Mouse (Mus musculus): ENCODE results near the gene Il2rb. TPM values are rescaled to one million over a fixed set of nuclear protein-coding genes. Genes with fewer than 3 reads are reported as not detected.

Il2rb gene
- polyA plus RNA-seq, 1 experiment from 2014 or later = 0.11 TPM

DNA sequence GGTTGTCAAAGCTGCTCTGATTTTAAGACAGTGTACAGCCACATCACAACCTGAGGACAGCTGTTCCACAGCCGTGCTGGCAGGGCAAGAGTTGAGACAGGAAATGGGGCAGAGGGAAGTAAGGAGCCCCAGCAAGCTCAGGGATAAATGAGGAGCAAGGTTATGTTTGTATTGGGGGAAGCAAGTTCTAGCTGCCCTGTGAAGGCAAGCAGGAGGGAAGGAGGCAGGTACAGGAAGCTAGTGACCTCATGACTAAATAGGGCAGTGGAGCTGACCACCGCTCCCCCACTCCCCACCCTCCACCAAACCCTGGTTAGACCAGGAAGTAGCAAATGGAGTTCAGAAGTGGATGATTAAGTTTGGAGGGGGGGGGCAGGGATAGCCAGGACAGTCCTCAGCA is 14.1 kb downstream of the Il2rb start:
- H3K4me3 ChIP-seq (replicated peaks; ENCODE audit: low read depth, low read length) = no peak overlapping the region
- H3K4me2 ChIP-seq (ENCODE audit: low read length) = no peak overlapping the region
- H3K36me3 ChIP-seq (ENCODE audit: control insufficient read depth, insufficient read depth, low read length) = no peaks in the 10 kb centered on the region
- no peaks in the 10 kb centered on the region for H3K4me1 ChIP-seq (ENCODE audit: control insufficient read depth, insufficient read depth, low read length)
- H3K9me3 ChIP-seq (ENCODE audit: control insufficient read depth, low read length) = no peaks in the 10 kb centered on the region
- DNase-seq (no peak), ATAC-seq (ENCODE audit: low FRiP score, low TSS enrichment) (no peak)
- 90% methylated on average over 2 of the region's 2 CpGs for WGBS
- no peaks in the 10 kb centered on the region for H3K27me3 ChIP-seq (ENCODE audit: control insufficient read depth, insufficient read depth, low read length)
- H3K27ac ChIP-seq (replicated peaks; ENCODE audit: low read depth, low read length) = no peak overlapping the region
- H3K9ac ChIP-seq (replicated peaks; ENCODE audit: low read length) = no peak overlapping the region

DNA sequence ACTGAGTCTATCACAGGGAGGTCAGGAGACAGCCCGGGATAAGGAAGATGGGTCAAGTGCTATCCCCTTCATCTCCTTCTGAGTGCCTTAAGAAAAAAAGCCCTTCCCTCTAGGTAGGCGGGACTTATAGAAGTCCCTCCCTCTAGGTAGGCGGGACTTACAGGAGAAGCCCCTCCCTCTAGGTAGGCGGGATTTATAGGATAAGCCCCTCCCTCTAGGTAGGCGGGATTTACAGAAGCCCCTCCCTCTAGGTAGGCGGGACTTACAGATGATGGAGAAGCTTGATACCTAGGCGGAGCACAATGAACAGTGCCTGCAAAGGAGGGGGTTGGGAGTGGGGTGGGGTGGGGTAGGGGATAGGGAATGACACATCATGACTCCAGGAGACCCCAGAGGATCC is 15.0 kb downstream of the Il2rb start:
- no peaks in the 10 kb centered on the region for H3K27me3 ChIP-seq (ENCODE audit: control insufficient read depth, insufficient read depth, low read length)
- H3K4me2 ChIP-seq (ENCODE audit: low read length) = no peak overlapping the region
- H3K4me3 ChIP-seq (replicated peaks; ENCODE audit: low read depth, low read length) = no peak overlapping the region
- H3K4me1 ChIP-seq (ENCODE audit: control insufficient read depth, insufficient read depth, low read length) = no peaks in the 10 kb centered on the region
- H3K36me3 ChIP-seq (ENCODE audit: control insufficient read depth, insufficient read depth, low read length) = no peaks in the 10 kb centered on the region
- ATAC-seq (ENCODE audit: low FRiP score, low TSS enrichment) = no peak
- H3K9me3 ChIP-seq (ENCODE audit: control insufficient read depth, low read length) = no peaks in the 10 kb centered on the region
- WGBS = 76% methylated on average over 7 of the region's 7 CpGs
- H3K9ac ChIP-seq (replicated peaks; ENCODE audit: low read length) = no peak overlapping the region
- H3K27ac ChIP-seq (replicated peaks; ENCODE audit: low read depth, low read length) = no peak overlapping the region
- DNase-seq = no peak

DNA sequence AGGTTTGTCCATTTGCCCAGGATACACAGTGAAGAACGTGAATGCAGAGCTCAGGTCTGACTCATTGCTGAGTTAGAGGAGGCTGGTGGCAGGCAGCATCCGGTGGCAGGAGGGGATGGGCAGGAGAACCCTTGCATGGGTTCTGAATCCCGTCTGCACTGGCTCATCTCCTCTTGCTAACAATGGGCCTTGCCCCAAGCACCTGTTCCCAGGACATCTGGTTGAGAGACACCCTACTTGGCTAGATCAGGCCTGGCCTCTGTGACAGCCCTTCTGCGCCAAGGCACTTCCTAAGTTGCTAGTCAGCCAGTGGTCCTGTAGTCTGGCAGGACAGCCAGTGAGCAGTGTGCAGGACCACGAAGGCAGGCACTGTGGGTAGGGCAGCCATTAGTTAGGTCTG is 15.6 kb downstream of the Il2rb start:
- H3K36me3 ChIP-seq (ENCODE audit: control insufficient read depth, insufficient read depth, low read length) = no peaks in the 10 kb centered on the region
- H3K4me2 ChIP-seq (ENCODE audit: low read length) = no peak overlapping the region
- no peak overlapping the region for H3K27ac ChIP-seq (replicated peaks; ENCODE audit: low read depth, low read length)
- no peak overlapping the region for H3K4me3 ChIP-seq (replicated peaks; ENCODE audit: low read depth, low read length)
- H3K9ac ChIP-seq (replicated peaks; ENCODE audit: low read length) = no peak overlapping the region
- ATAC-seq (ENCODE audit: low FRiP score, low TSS enrichment) (no peak), DNase-seq (no peak)
- H3K27me3 ChIP-seq (ENCODE audit: control insufficient read depth, insufficient read depth, low read length) = no peaks in the 10 kb centered on the region
- H3K4me1 ChIP-seq (ENCODE audit: control insufficient read depth, insufficient read depth, low read length) = no peaks in the 10 kb centered on the region
- H3K9me3 ChIP-seq (ENCODE audit: control insufficient read depth, low read length) = no peaks in the 10 kb centered on the region
- 85% methylated on average over 5 of the region's 5 CpGs for WGBS

DNA sequence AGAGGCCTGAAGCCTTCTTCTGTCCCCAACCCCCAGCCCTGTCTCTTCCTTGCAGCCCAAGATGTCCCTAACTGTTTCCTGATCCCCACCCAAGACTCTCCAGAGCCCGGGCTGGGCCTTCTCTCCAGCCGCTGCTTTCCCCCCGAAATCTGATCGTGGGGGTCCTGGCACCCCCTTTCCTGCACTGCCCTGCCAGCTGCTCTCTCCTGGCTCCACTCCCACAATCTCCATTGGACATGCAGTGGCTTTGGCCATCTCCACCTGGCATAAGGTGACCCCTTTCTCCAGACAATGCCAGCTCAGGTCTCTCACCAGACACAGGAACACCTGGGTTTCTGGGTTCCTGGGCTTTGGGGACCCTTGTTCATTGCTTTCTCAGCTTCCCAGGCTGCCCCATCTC is 17.0 kb downstream of the Il2rb start:
- ATAC-seq (ENCODE audit: low FRiP score, low TSS enrichment) (no peak), DNase-seq (no peak)
- no peaks in the 10 kb centered on the region for H3K27me3 ChIP-seq (ENCODE audit: control insufficient read depth, insufficient read depth, low read length)
- no peaks in the 10 kb centered on the region for H3K36me3 ChIP-seq (ENCODE audit: control insufficient read depth, insufficient read depth, low read length)
- H3K9me3 ChIP-seq (ENCODE audit: control insufficient read depth, low read length) = no peaks in the 10 kb centered on the region
- H3K27ac ChIP-seq (replicated peaks; ENCODE audit: low read depth, low read length) = no peak overlapping the region
- no peak overlapping the region for H3K4me2 ChIP-seq (ENCODE audit: low read length)
- WGBS = 93% methylated on average over 4 of the region's 4 CpGs
- H3K4me1 ChIP-seq (ENCODE audit: control insufficient read depth, insufficient read depth, low read length) = no peaks in the 10 kb centered on the region
- no peak overlapping the region for H3K4me3 ChIP-seq (replicated peaks; ENCODE audit: low read depth, low read length)
- H3K9ac ChIP-seq (replicated peaks; ENCODE audit: low read length) = no peak overlapping the region

DNA sequence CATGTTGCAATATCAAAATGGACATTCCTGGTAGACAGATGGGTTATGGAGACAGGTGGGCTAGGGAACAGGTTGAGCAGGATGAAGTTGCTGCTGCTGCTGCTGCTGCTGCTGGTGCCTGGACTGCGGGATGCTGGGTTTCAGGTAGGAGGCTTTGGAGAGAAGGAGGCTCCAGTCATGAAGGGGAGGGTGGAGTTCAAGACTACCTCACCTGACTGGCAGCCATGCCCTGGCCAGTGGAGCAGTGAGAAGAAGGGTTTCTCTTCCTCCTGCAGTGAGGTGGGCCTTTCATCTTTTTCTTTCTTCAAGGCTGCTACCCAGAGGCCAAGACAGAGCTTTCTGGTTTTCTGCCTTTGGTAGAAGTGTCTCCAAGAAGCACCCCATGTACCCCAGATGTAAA is 18.2 kb downstream of the Il2rb start:
- no peaks in the 10 kb centered on the region for H3K36me3 ChIP-seq (ENCODE audit: control insufficient read depth, insufficient read depth, low read length)
- ATAC-seq (ENCODE audit: low FRiP score, low TSS enrichment) (no peak), DNase-seq (no peak)
- WGBS = 87% methylated on average over 1 of the region's 1 CpGs
- H3K4me2 ChIP-seq (ENCODE audit: low read length) = no peak overlapping the region
- H3K27ac ChIP-seq (replicated peaks; ENCODE audit: low read depth, low read length) = no peak overlapping the region
- H3K9ac ChIP-seq (replicated peaks; ENCODE audit: low read length) = no peak overlapping the region
- H3K4me1 ChIP-seq (ENCODE audit: control insufficient read depth, insufficient read depth, low read length) = no peaks in the 10 kb centered on the region
- H3K27me3 ChIP-seq (ENCODE audit: control insufficient read depth, insufficient read depth, low read length) = no peaks in the 10 kb centered on the region
- no peaks in the 10 kb centered on the region for H3K9me3 ChIP-seq (ENCODE audit: control insufficient read depth, low read length)
- H3K4me3 ChIP-seq (replicated peaks; ENCODE audit: low read depth, low read length) = no peak overlapping the region

DNA sequence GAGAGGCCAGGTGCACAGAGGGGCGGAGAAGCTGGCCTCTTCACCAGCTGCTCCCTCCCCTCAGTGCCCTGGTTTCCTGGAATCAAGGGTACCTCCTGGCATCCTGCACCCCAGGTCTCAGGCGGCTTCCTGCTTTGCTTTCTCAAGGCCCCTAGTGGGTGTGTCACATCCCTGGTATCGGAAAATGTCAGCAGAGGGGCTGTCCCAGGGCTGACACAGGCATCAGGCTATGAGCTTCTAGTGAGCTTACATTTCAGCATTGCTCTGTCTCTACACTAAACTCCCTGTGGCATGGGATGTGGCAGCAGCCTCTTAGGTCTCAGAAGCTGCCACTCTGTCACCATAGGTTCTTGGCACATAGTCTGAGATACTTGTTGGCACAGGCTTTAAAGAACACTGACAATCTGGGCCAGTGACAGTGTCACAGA is 19.5 kb downstream of the Il2rb start:
- DNase-seq (no peak), ATAC-seq (ENCODE audit: low FRiP score, low TSS enrichment) (no peak)
- Histone ChIP-seq H3K9me3 (ENCODE audit: control insufficient read depth, low read length) (no peaks in the 10 kb centered on the region), H3K27ac (replicated peaks; ENCODE audit: low read depth, low read length) (no peak overlapping the region), H3K4me2 (ENCODE audit: low read length) (no peak overlapping the region), H3K4me3 (replicated peaks; ENCODE audit: low read depth, low read length) (no peak overlapping the region), H3K9ac (replicated peaks; ENCODE audit: low read length) (no peak overlapping the region), H3K36me3 (ENCODE audit: control insufficient read depth, insufficient read depth, low read length) (no peaks in the 10 kb centered on the region), H3K4me1 (ENCODE audit: control insufficient read depth, insufficient read depth, low read length) (no peaks in the 10 kb centered on the region), H3K27me3 (ENCODE audit: control insufficient read depth, insufficient read depth, low read length) (no peaks in the 10 kb centered on the region)
- 77% methylated on average over 3 of the region's 3 CpGs for WGBS

DNA sequence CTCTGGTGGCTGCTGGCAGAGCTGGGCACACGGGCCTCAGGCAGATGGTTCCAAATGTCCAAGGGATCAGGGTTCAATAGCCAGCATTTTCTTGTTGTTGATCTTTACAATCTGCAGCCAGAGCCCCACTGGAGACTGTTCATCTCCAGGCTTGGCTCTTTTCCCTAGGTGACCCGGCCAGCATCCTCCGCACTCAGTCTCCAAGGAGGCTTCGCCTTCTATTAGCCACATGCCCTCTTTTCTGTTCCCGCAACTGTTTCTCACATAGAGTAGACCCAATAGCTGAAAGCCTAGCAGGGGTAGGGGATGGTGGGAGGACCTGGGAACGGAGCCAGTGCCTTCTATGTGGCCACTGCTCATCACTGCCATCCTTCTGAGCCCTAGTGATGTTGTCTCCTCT is 21.6 kb downstream of the Il2rb start:
- H3K9me3 ChIP-seq (ENCODE audit: control insufficient read depth, low read length) = no peaks in the 10 kb centered on the region
- DNase-seq (no peak), ATAC-seq (ENCODE audit: low FRiP score, low TSS enrichment) (no peak)
- H3K27me3 ChIP-seq (ENCODE audit: control insufficient read depth, insufficient read depth, low read length) = no peaks in the 10 kb centered on the region
- H3K36me3 ChIP-seq (ENCODE audit: control insufficient read depth, insufficient read depth, low read length) = no peaks in the 10 kb centered on the region
- H3K4me2 ChIP-seq (ENCODE audit: low read length) = no peak overlapping the region
- 79% methylated on average over 6 of the region's 6 CpGs for WGBS
- no peak overlapping the region for H3K4me3 ChIP-seq (replicated peaks; ENCODE audit: low read depth, low read length)
- H3K4me1 ChIP-seq (ENCODE audit: control insufficient read depth, insufficient read depth, low read length) = no peaks in the 10 kb centered on the region
- no peak overlapping the region for H3K27ac ChIP-seq (replicated peaks; ENCODE audit: low read depth, low read length)
- H3K9ac ChIP-seq (replicated peaks; ENCODE audit: low read length) = no peak overlapping the region

DNA sequence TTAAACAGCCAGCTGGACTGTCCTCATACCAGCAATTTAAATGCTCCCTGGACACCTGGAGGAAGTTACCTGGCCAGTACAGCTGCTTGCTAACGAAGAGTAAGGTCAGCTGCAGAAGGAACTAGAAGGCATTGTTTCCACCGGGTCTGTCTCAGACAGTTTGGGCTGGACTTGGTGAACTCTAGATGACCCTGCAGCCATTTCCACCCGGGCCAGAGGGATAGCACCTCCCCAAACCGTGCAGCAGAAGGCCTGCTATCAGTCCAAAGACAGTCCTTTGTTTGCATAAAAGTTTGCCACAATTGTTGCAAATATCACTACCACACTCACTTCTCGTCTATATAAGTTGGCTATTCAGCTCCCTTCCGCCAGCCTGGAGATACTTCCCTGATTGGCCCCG is 23.2 kb downstream of the Il2rb start:
- ATAC-seq (ENCODE audit: low FRiP score, low TSS enrichment) (no peak), DNase-seq (no peak)
- Histone ChIP-seq H3K36me3 (ENCODE audit: control insufficient read depth, insufficient read depth, low read length) (no peaks in the 10 kb centered on the region), H3K4me3 (replicated peaks; ENCODE audit: low read depth, low read length) (no peak overlapping the region), H3K4me2 (ENCODE audit: low read length) (no peak overlapping the region), H3K4me1 (ENCODE audit: control insufficient read depth, insufficient read depth, low read length) (no peaks in the 10 kb centered on the region), H3K27me3 (ENCODE audit: control insufficient read depth, insufficient read depth, low read length) (no peaks in the 10 kb centered on the region), H3K27ac (replicated peaks; ENCODE audit: low read depth, low read length) (no peak overlapping the region), H3K9ac (replicated peaks; ENCODE audit: low read length) (no peak overlapping the region), H3K9me3 (ENCODE audit: control insufficient read depth, low read length) (no peaks in the 10 kb centered on the region)
- WGBS = 70% methylated on average over 7 of the region's 7 CpGs

DNA sequence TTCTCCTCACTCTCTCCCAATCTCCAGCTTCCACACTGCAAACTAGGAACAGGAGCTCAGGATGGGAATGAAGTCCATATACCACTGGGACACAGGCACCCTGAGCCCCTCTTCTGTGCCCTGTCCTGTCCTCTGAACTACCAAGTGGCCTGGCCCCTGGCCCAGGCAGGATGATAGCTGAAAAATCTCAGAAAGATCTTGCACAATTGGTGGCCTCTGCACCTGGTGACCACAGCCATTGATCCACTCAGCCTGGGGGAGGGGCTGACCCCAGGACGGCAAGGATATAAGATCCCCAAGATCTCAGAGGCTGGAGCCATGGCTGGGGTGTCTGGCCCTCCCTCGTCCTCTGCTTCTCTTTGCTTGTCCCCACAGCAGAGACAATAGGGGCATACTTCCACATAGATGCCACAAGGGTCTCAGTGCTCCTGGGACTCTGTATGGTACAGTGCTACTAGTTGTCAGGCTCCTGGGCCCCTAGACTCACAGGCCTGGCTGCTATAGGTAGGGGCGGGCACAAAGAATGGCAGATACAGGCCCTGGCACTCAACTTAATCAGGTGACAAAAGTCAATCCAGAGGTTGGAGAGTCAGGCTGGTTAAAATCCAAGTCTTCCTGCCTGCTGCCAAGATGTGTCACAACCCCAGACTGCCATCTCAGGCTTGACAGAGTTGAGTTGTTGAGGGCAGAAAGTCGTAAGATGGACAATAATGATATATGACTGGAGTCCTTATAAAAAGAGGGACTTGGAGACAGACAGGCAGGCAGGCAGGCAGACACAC is 24.4 kb downstream of the Il2rb start:
- H3K9me3 ChIP-seq (ENCODE audit: control insufficient read depth, low read length) = no peaks in the 10 kb centered on the region
- H3K4me3 ChIP-seq (replicated peaks; ENCODE audit: low read depth, low read length) = no peak overlapping the region
- 80% methylated on average over 4 of the region's 4 CpGs for WGBS
- H3K4me2 ChIP-seq (ENCODE audit: low read length) = no peak overlapping the region
- no peaks in the 10 kb centered on the region for H3K4me1 ChIP-seq (ENCODE audit: control insufficient read depth, insufficient read depth, low read length)
- H3K36me3 ChIP-seq (ENCODE audit: control insufficient read depth, insufficient read depth, low read length) = no peaks in the 10 kb centered on the region
- no peak for ATAC-seq (ENCODE audit: low FRiP score, low TSS enrichment)
- no peak overlapping the region for H3K27ac ChIP-seq (replicated peaks; ENCODE audit: low read depth, low read length)
- DNase-seq = no peak
- H3K9ac ChIP-seq (replicated peaks; ENCODE audit: low read length) = no peak overlapping the region
- H3K27me3 ChIP-seq (ENCODE audit: control insufficient read depth, insufficient read depth, low read length) = no peaks in the 10 kb centered on the region
